Mouse (Mus musculus) embryo, embryonic 10 days (tissue): Measurements from ENCODE around the gene Gm10160.
"Not testable (repeated sequence)": the region's sequence is repeated elsewhere in the genome, so short reads cannot be mapped to it uniquely, and the experiment has no call there.

Experiments
- DNase-seq: peaks from one replicate; pipeline ENCODE4 v3.0.0-alpha.2; 2015; ENCODE audit warnings: low spot score

Gm10160 gene

DNA sequence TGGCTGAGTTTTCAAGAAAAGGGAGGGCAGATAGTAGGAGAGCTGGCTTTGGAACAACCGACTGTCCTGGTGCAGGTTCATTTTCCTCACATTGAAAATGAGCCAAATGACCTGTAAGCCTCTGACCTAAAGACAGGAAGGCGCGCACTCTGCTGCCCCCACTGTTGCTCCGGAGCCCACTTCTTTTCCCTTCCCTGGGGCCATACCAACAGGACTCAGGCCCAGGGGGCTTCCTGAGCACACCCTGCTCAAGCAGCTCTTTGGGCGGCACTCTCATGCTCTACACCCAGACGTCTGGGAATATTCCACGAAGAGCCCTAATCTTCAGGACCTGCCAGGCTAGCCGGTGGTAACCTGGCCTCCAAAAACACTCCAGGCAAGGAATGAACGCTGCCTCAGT, 2.6 kb upstream of the Gm10160 start:
- peak; percentile 50 for DNase-seq

DNA sequence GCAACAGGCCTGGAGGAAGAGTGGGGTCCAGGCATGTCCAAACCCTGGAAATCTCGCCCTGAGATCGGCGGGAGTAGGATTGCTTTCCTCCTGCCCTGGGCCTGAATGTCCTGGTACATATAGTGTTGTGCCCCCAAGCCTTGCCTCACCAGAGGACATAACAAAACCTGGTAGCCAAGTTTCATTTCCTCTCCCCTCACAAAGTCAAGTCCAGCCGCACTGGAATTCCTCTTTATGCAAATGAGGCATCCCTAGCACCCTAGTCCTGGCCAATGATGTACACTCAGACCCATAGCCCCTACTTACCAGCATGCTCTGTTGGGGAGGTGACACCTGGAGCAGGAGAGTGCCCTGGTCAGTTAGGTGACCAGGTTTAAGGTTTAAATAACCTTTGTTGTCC, 627 bp upstream of the Gm10160 start:
- DNase-seq, result no peak

DNA sequence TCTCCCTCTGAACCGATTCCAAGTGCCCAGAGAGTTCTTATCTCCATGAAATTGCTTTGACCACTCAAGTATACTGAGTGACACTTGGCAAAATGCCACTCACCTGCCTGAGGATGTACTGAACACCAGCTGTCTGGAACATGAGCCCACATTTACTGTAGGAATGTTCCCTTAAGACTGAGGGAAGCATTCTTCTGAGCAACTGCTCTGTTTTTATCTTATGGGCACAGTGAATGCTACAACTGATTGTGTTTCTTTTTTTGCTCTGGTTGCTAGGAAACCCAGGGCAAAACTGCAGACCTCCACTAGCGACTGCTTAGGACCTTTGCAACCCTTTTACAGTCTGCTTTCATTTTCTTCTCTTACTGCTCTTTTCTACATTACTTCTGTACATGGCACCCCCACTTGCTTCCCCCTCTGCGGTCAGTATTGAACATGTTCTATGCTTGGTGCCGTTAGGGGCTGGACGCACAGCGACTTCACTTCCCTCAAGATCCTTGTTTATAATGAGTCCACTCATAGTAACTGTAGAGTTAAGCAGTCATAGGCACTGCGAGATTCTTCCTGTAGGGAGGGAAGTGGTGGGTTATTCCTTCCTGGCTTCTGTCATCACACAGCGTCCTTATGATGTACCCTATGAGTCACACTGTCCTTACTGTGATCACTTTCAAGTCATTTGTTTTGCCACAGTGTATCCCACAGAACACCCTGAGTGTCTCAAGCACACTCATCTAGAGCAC, 856 bp downstream of the Gm10160 start:
- no peak for DNase-seq

GRCm38 (mm10) chr7:81851706-81852105, 3.9 kb downstream of the Gm10160 start:
- DNase-seq, result no peak

DNA sequence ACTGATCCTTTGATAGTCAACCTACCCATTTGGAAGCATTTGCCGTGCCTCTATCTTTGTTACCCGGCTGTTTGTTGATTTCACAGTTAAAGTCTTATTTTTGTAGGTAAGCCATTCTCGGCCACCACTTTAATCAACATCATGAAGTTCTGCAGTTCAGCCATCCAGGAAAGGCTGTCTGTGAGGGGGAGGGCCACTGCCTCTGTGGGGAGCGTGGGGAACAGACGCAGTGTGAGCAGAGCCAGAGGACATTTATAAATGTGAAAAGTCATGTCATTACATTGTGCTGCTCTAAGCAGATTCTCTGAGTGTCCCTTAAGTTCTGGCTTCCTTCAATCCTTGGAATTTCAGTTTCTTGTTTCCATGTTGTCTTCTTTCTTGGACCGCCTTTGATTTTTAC, 5.4 kb downstream of the Gm10160 start:
- no peak for DNase-seq

GRCm38 (mm10) chr7:81849633-81850032, 6.0 kb downstream of the Gm10160 start:
- DNase-seq, result no peak

DNA sequence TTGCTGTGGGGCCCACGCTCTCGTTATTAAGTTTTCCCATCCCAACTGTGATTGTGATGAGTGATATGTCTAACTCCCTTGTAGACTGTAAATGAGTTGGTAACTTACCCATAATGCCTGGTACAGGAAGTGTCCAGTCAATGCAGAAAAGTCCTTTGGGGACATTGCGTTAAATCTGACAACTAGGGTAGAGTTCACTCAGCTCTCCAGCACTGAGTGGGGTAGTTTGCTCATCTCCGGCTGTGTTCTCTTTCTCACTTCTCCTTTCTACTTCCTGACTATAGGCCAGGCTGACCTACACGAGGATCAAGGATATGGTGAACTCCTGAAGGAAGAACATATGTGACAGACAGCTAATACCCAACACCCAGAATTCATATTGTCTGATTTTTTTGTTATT, 6.4 kb downstream of the Gm10160 start:
- no peak for DNase-seq

DNA sequence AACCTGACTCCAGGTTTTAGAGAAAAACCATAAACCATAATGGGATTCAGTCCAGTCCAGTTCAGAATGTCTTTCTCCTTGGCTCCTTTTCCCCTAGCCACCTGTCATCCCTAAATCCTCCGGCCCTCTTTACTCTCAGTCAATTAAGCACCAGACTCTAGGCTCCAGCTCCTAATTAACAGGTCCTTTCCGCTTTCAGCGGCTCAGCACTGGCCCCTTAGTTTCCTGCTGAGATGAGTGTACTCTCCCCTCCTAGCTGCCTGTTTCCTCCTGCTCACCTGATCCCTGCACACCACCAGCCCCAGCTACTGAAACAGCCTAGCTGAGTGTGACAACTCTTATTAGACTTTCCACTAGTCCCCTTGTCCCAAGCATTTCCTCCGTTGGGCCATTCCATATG, 7.8 kb downstream of the Gm10160 start:
- DNase-seq, result no peak

DNA sequence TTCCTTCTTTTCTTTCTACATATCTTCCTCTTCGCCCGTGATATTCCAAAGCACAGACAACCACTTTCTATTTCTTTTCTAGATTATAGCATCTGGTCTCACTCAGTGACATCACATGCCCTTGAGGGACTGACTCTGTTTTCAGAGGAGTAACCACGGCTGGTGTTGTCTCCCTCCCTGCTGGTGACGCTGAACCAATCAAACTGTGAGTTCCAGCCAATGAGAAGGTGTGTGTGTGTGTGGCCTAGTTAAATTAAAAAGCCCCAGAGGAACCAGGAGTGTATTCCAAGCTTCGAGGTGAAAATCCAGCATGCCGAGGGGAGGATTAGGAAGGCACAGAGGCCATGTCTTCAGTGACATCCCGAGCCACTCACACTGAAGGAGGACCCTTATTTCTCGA, 8.6 kb downstream of the Gm10160 start:
- peak; percentile 32 for DNase-seq

- no peak for DNase-seq
Measured at GRCm38 (mm10) chr7:81846008-81846407, 9.6 kb downstream of the Gm10160 start.

DNA sequence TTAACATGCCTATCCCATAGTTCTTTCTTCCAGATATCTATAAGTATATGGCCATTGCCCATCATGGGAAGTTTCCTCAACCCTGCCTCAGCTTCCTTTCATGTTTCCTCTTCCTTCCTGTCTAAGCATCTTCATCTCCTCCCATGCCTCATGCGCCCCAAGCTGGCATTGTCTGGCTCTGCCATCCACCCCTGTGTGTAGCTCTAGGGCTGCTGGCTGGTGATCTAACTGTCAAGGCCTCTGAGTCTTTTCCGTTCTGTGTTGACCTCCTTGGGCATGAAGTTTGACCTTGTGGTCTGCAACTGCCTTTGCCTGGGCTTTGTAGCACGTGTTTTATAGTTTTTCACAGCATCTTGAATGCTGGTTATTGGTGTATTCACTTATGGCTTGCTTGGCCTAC, 10.3 kb downstream of the Gm10160 start:
- no peak for DNase-seq

GRCm38 (mm10) chr7:81844801-81845200, 10.8 kb downstream of the Gm10160 start:
- no peak for DNase-seq

GRCm38 (mm10) chr7:81843903-81844302, 11.7 kb downstream of the Gm10160 start:
- DNase-seq, result no peak

- DNase-seq, result no peak
Measured at GRCm38 (mm10) chr7:81842998-81843397, 12.6 kb downstream of the Gm10160 start.

GRCm38 (mm10) chr7:81842141-81842540, 13.5 kb downstream of the Gm10160 start:
- no peak for DNase-seq

- DNase-seq, result no peak
Measured at GRCm38 (mm10) chr7:81841439-81841838, 14.2 kb downstream of the Gm10160 start.

DNA sequence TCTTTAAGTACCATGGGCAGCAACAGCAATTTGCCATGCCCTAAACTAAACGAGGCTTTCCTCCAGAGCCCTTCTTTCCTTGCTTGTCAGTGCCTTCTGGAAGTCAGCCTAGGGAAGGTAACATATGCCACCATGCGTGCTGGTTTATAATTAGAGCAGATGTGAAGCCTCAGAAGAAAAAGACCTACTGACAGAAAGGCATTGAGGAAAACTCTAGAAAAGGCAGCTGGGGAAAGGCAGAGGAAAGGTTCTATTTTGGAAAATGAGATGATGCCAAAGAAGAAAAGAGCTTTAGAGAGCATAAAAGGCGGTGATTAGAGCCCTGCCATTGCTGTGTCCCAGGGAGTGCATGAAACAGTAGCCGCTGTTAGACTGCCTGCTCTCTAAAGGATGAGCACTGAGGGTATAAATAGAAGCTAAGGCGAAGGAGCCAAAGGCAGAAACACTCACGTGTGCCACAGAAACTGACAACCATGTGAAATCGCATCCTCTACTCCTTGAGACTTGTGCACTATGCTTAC, 14.9 kb downstream of the Gm10160 start:
- no peak for DNase-seq

GRCm38 (mm10) chr7:81839746-81840145, 15.8 kb downstream of the Gm10160 start:
- DNase-seq, result no peak

DNA sequence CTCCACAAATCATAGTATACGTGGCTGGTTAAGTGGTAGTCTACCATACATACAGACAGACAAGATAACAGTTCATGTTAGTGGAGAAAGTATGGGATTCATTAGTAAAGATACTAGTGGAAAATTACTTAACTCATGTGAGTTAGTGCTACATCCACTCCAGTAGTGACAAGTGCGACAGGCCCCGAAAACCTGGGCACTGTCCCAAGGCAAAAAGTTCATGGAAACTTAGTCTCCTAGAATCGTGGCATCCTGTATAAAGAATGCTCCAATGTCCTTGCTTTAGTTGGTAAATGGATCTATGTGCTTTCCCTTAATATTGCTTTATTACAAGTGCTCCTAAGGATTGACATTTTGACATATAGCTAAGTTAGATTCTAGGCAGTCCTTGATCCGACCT, 17.8 kb downstream of the Gm10160 start:
- not testable (repeated sequence) for DNase-seq

DNA sequence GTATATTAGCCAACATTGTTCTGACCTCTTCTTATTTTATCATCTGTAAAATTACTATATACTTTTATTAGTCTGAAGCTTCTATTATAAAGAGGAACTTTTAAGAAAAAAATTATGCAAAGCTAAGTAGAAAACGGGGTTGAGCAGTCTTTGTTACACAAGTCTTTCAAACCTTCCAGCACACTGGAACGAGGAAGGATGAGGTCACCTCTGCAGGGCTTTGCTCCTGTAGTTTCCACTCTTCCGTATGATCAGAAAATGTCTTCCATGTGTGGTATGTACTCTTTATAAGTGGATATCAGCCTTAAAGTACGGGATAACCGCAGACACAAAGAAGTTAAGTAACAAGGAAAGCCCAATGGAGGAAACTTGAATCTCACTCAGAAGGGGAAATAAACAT, 20.2 kb downstream of the Gm10160 start:
- no peak for DNase-seq

DNA sequence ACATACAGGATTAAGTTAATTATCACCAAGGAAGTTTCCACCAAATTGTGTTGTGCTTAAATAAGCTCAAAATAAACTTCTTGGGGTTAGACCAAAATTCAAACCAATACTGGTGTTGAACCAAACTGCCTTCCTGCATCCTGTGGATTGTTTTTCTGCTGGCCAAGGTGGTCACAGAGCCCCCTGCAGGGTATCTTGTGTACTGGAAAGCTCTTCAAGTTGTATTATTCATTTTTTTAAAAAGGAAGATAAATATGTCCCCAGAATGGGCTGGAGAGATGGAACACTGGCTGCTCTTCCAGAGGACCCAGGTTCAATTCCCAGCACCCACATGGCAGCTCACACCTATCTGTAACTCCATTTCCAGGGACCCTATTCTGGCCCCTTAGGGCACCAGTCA, 20.7 kb downstream of the Gm10160 start:
- DNase-seq, result no peak

GRCm38 (mm10) chr7:81829379-81829894, 26.2 kb downstream of the Gm10160 start, which contains the start of gene Btbd1:
TSS of gene Btbd1 (minus strand) at chr7:81829431.
- DNase-seq, result peak; percentile 93

DNA sequence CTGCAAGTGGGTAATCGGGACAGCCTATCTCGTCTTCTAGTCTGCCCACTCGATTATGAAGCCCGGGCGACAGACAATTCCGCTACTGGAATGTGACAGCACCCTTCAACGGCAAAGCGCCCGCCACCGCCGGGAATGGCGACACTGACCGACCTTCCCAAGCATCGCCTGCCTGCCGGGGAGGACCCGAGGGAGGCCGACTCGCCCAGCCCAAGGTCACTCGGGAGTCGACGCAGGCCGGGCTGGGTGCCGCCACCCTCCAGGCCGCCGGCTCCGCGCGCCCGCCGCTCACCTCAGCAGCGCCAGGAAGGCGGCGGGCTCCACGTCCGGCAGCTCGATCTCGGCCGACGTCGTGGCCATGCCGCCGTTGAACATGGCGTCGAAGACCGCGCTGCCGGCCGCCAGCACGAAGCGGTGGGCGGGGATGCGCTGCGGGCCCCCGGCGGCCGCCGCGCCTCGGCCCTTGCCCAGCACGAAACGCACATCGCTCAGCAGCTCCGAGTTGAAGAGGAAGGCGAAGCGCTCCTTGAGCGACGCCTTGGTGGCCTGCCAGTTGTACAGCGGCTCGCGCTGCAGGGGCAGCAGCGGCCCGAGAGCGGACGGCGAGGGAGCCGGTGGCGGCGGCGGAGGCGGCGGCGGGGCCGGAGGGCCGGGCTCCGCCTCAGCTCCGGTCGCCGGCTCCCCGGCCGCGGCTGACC, 26.8 kb downstream of the Gm10160 start:
- peak; percentile 52 for DNase-seq
